Mouse (Mus musculus) midbrain, postnatal 0 days (tissue): ENCODE data around the gene Treml4. TPM values are rescaled to one million over a fixed set of nuclear protein-coding genes. Genes with fewer than 3 reads are reported as not detected.

ENCODE experiments used
- ATAC-seq: fragments of 200-750 bp; cut with Nextera tagmentation; 2 replicates; pipeline ENCODE4 v1.8.0; 2017; ENCODE audit warnings: moderate number of reproducible peaks, mild to moderate bottlenecking, moderate TSS enrichment, moderate library complexity; ENCODE audit not compliant: low FRiP score
- DNase-seq: peaks from one replicate; pipeline ENCODE4 v3.0.0-alpha.2; 2015; ENCODE audit warnings: low spot score
- H3K27ac ChIP-seq: fragments of 300-500 bp; sonication (generic); 2 replicates; pipeline ENCODE4 v1.5.1; 2014; ENCODE audit warnings: low read depth, mild to moderate bottlenecking, low read length, mixed read lengths
- H3K27me3 ChIP-seq: fragments of 300-500 bp; sonication (generic); 2 replicates; pipeline ENCODE4 v1.6.1; 2014; ENCODE audit warnings: low read length, control low read depth, mixed read lengths; ENCODE audit not compliant: insufficient read depth
- H3K36me3 ChIP-seq: fragments of 300-500 bp; sonication (generic); 2 replicates; pipeline ENCODE4 v1.6.1; 2014; ENCODE audit warnings: low read length, control low read depth, mixed read lengths; ENCODE audit not compliant: insufficient read depth
- H3K4me1 ChIP-seq: fragments of 300-500 bp; sonication (generic); 2 replicates; pipeline ENCODE4 v1.6.1; 2014; ENCODE audit warnings: mild to moderate bottlenecking, control low read depth, antibody characterized with exemption, low read length, mixed read lengths; ENCODE audit not compliant: insufficient read depth
- H3K4me2 ChIP-seq: fragments of 300-500 bp; sonication (generic); 2 replicates; pipeline ENCODE4 v1.6.1; 2014; ENCODE audit warnings: low read depth, mild to moderate bottlenecking, low read length, mixed read lengths; ENCODE audit not compliant: poor library complexity, severe bottlenecking
- H3K4me3 ChIP-seq: fragments of 300-500 bp; sonication (generic); 2 replicates; pipeline ENCODE4 v1.5.1; 2014; ENCODE audit warnings: low read depth, mild to moderate bottlenecking, low read length, moderate library complexity
- H3K9ac ChIP-seq: fragments of 300-500 bp; sonication (generic); replicated peaks from 2 replicates; pipeline ENCODE4 v1.6.1; 2014; ENCODE audit warnings: mild to moderate bottlenecking, low read length, moderate library complexity, mixed read lengths; ENCODE audit not compliant: poor library complexity, severe bottlenecking
- H3K9me3 ChIP-seq: fragments of 300-500 bp; sonication (generic); 2 replicates; pipeline ENCODE4 v1.6.1; 2016; ENCODE audit warnings: low read length, control low read depth
- CTCF ChIP-seq: IDR thresholded peaks from 2 replicates; pipeline ENCODE4 v1.5.1; 2016; ENCODE audit warnings: antibody characterized with exemption, mild to moderate bottlenecking
- whole genome bisulfite sequencing: fragments of 180-500 bp; shearing (Covaris S2); extraction: QIAGEN DNeasy Blood & Tissue Kit; methylation state at CpG from one replicate; pipeline ENCODE4 v1.1.7; 2014; 5-methylcytosine and 5-hydroxymethylcytosine counted together
- polyA plus RNA-seq: library from polyadenylated mRNA; unstranded; fragments of >200 nt; fragmentation: Nextera tagmentation; extraction: Ambion mirVana; gene quantifications from 2 replicates; pipeline ENCODE4 v1.2.1, GENCODE M21; 2015
- total RNA-seq: library from RNA; depleted of rRNA; stranded (reverse); fragments of >200 nt; gene quantifications from 2 replicates; pipeline ENCODE4 v1.2.3, GENCODE M21; 2014

Gene Treml4
- total and polyA plus RNA-seq, 2 experiments from 2014 or later = 0.22 to 0.27 TPM

DNA sequence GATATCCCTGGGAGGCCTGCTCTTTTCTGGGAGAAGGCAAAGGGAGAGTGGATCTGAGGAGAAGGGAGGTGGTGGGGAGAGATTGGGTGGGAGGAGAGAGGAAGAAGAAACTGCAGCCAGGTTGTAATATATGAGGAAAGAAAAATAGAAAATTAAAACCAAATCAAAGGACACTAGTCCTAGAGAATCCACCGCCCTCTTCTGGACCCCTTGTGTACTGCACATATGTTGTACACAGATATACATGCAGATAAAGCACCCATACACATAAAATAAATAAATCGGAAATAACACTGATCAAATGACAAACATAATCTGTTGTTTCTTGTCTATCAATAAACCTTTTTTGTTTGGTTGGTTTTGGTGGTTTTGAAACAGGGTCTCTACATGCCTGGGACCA is 23.2 kb downstream of the Treml4 start:
- ATAC-seq (no peak), DNase-seq (no peak)
- Histone ChIP-seq H3K36me3 (no peaks in the 10 kb centered on the region), H3K9me3 (no peaks in the 10 kb centered on the region; the same call in 1 of the 2 replicates), H3K27ac (no peak overlapping the region), H3K4me3 (no peak overlapping the region), H3K4me2 (no peak overlapping the region), H3K4me1 (no peaks in the 10 kb centered on the region), H3K9ac (no peak overlapping the region), H3K27me3 (no peaks in the 10 kb centered on the region)
- 65% methylated on average over 2 of the region's 2 CpGs for WGBS
- TF ChIP-seq CTCF = peak; percentile 24; the same call in 1 of the 2 replicates

DNA sequence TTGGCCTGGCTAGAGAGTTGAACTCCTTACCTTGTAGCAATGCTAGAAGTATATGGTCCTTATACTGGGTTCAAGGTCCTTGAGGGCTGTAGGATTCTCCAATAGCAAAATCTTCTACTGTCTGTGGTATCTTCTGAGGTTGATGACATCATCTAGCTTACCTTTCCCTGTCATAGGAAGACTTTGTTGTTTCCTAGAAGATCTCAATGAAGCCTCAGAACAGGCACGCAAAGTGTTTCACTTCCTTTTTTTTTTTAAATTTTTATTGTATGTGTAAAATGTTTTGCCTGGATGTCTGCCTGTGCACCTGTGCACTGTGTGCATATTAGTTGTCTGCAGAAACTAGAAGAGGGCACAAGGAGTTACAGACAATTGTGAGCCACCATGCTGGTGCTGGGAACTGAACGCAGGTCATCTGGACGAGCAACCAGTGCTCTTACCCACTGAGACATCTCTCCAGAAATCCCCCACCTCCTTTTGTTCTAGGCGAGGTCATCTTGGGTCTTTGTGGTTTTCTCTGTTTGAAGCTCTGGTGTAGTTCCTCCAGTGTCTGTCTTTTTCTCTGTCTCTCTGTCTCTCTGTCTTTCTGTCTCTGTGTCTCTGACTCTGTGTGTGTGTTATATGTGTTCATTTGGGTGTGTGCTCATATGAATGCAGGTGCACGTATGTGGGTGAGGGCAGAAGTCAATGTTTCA is 29.6 kb downstream of the Treml4 start:
- WGBS = 81% methylated on average over 5 of the region's 5 CpGs
- DNase-seq (no peak), ATAC-seq (no peak)
- H3K9me3 ChIP-seq = no peaks in the 10 kb centered on the region; the same call in 1 of the 2 replicates
- H3K27me3 ChIP-seq = no peaks in the 10 kb centered on the region
- no peak for TF ChIP-seq CTCF
- no peak overlapping the region for H3K4me3 ChIP-seq
- H3K4me1 ChIP-seq = no peaks in the 10 kb centered on the region
- H3K36me3 ChIP-seq = no peaks in the 10 kb centered on the region
- H3K27ac ChIP-seq = no peak overlapping the region
- H3K4me2 ChIP-seq = no peak overlapping the region
- H3K9ac ChIP-seq = no peak overlapping the region

GRCm38 (mm10) chr17:48299203-48299602 is 35.1 kb downstream of the Treml4 start, which contains the start of gene Treml2:
Gene Treml2 (plus strand): TSS chr17:48299498.
- no peak for DNase-seq
- WGBS = 49% methylated on average over 3 of the region's 4 CpGs

DNA sequence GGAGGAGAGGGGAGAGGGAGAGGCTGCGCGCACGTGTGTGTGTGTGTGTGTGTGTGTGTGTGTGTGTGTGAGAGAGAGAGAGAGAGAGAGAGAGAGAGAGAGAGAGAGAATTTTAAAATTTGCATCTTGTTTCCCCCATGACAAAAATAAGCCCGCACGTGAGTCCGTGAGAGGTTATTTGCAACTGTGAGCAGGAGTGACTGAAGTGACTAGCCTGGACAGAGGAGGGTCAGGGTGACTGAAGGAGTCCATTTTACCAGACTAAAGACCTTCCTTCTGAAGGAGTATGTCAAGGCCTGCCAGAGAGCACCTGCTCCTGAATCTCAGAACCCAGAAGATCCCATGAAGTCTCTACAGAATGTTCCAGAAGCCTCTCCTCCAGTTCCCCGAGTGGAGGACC is 35.7 kb downstream of the Treml4 start:
- no peak overlapping the region for H3K4me3 ChIP-seq
- ATAC-seq (no peak), DNase-seq (no peak)
- no peaks in the 10 kb centered on the region for H3K36me3 ChIP-seq
- no peaks in the 10 kb centered on the region for H3K9me3 ChIP-seq
- no peak for TF ChIP-seq CTCF
- H3K9ac ChIP-seq = no peak overlapping the region
- H3K27ac ChIP-seq = no peak overlapping the region
- H3K4me2 ChIP-seq = no peak overlapping the region
- H3K4me1 ChIP-seq = no peaks in the 10 kb centered on the region
- WGBS = 64% methylated on average over 7 of the region's 7 CpGs
- H3K27me3 ChIP-seq = no peaks in the 10 kb centered on the region

More at GRCm38 (mm10) chr17:48299203-48299602, 35.1 kb downstream of the Treml4 start, which contains the start of gene Treml2:
- no peaks in the 10 kb centered on the region for H3K4me1 ChIP-seq
- no peak within 1 kb of the TSS for H3K4me2 ChIP-seq
- TF ChIP-seq CTCF = no peak
- H3K9me3 ChIP-seq = no peaks in the 10 kb centered on the region
- H3K27ac ChIP-seq = no peak within 1 kb of the TSS
- H3K27me3 ChIP-seq = no peaks in the 10 kb centered on the region
- no peaks in the 10 kb centered on the region for H3K36me3 ChIP-seq
- no peak for ATAC-seq
- H3K4me3 ChIP-seq = no peak within 1 kb of the TSS
- H3K9ac ChIP-seq = no peak within 1 kb of the TSS

DNA sequence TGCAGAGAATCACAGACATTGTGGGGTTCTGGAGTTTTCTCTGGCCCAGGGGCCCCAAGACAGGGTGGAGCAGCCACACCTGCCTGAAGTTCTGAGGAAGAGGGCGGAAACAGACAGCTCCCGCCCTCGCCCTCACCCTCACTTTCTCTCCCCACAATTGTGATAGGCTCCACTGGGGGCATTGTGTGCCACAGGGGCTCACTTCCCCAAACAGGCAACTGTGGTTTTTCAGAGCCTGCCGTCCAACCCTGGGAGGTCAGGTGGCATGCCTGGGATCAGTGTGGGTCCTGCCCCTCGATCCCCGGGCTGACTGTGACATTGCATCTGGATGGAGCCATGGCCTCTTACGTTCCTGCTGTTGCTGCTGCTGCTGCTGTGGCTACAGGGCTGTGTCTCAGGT is 36.1 kb downstream of the Treml4 start:
- no peak for TF ChIP-seq CTCF

GRCm38 (mm10) chr17:48300861-48301260 is 36.8 kb downstream of the Treml4 start:
- Histone ChIP-seq H3K9me3 (no peaks in the 10 kb centered on the region), H3K9ac (no peak overlapping the region), H3K27me3 (no peaks in the 10 kb centered on the region), H3K4me2 (no peak overlapping the region), H3K4me1 (no peaks in the 10 kb centered on the region), H3K4me3 (no peak overlapping the region), H3K36me3 (no peaks in the 10 kb centered on the region), H3K27ac (no peak overlapping the region)
- DNase-seq (no peak), ATAC-seq (no peak)
- no peak for TF ChIP-seq CTCF
- 84% methylated on average over 9 of the region's 9 CpGs for WGBS

More for the DNA sequence above, 36.1 kb downstream of the Treml4 start:
- H3K27ac ChIP-seq = no peak overlapping the region
- H3K36me3 ChIP-seq = no peaks in the 10 kb centered on the region
- DNase-seq = no peak
- ATAC-seq = no peak
- no peak overlapping the region for H3K9ac ChIP-seq
- H3K4me3 ChIP-seq = no peak overlapping the region
- 69% methylated on average over 7 of the region's 7 CpGs for WGBS
- H3K27me3 ChIP-seq = no peaks in the 10 kb centered on the region
- no peak overlapping the region for H3K4me2 ChIP-seq
- H3K9me3 ChIP-seq = no peaks in the 10 kb centered on the region
- H3K4me1 ChIP-seq = no peaks in the 10 kb centered on the region
